Mouse (Mus musculus) kidney, embryonic 16.5 days (tissue): ENCODE measurements around the gene Ralgapa1. TPM values are rescaled to one million over a fixed set of nuclear protein-coding genes. Genes with fewer than 3 reads are reported as not detected.
"Not testable (repeated sequence)": the region's sequence is repeated elsewhere in the genome, so short reads cannot be mapped to it uniquely, and the experiment has no call there.

ENCODE experiments used
- ATAC-seq: fragments of 200-750 bp; cut with Nextera tagmentation; 2 replicates; pipeline ENCODE4 v1.8.0; 2017; ENCODE audit warnings: moderate TSS enrichment; ENCODE audit not compliant: low FRiP score, low TSS enrichment
- H3K27ac ChIP-seq: fragments of 300-500 bp; sonication (generic); 2 replicates; pipeline ENCODE4 v1.5.1; 2014; ENCODE audit warnings: low read length
- H3K27me3 ChIP-seq: fragments of 300-500 bp; sonication (generic); 2 replicates; pipeline ENCODE4 v1.6.1; 2014; ENCODE audit warnings: low read length, control low read depth, mixed read lengths; ENCODE audit not compliant: insufficient read depth
- H3K36me3 ChIP-seq: fragments of 300-500 bp; sonication (generic); 2 replicates; pipeline ENCODE4 v1.6.1; 2014; ENCODE audit warnings: low read length, control low read depth, mixed read lengths; ENCODE audit not compliant: insufficient read depth
- H3K4me1 ChIP-seq: fragments of 300-500 bp; sonication (generic); 2 replicates; pipeline ENCODE4 v1.6.1; 2014; ENCODE audit warnings: low read length, control low read depth, mixed read lengths; ENCODE audit not compliant: insufficient read depth
- H3K4me2 ChIP-seq: fragments of 300-500 bp; sonication (generic); replicated peaks from 2 replicates; pipeline ENCODE4 v1.6.1; 2014; ENCODE audit warnings: low read depth, low read length
- H3K4me3 ChIP-seq: fragments of 300-500 bp; sonication (generic); 2 replicates; pipeline ENCODE4 v1.5.1; 2014; ENCODE audit warnings: mild to moderate bottlenecking, low read length
- H3K9ac ChIP-seq: fragments of 300-500 bp; sonication (generic); replicated peaks from 2 replicates; pipeline ENCODE4 v1.6.1; 2014; ENCODE audit warnings: low read length
- H3K9me3 ChIP-seq: fragments of 300-500 bp; sonication (generic); 2 replicates; pipeline ENCODE4 v1.6.1; 2016; ENCODE audit warnings: low read length, control low read depth
- WGBS: fragments of 180-500 bp; shearing (Covaris S2); extraction: QIAGEN DNeasy Blood & Tissue Kit; methylation state at CpG from one replicate; pipeline ENCODE4 v1.1.7; 2014; 5-methylcytosine and 5-hydroxymethylcytosine counted together
- microRNA-seq: library from miRNA; unstranded; fragments of <30 nt; microRNA quantifications from one replicate; pipeline ENCODE4, GENCODE M21; 2016
- polyA plus RNA-seq: library from polyadenylated mRNA; unstranded; fragments of >200 nt; fragmentation: Nextera tagmentation; extraction: Ambion mirVana; gene quantifications from 2 replicates; pipeline ENCODE4 v1.2.1, GENCODE M21; 2015

Ralgapa1 gene
- polyA plus RNA-seq, 1 experiment from 2014 or later = 10.6 TPM

DNA sequence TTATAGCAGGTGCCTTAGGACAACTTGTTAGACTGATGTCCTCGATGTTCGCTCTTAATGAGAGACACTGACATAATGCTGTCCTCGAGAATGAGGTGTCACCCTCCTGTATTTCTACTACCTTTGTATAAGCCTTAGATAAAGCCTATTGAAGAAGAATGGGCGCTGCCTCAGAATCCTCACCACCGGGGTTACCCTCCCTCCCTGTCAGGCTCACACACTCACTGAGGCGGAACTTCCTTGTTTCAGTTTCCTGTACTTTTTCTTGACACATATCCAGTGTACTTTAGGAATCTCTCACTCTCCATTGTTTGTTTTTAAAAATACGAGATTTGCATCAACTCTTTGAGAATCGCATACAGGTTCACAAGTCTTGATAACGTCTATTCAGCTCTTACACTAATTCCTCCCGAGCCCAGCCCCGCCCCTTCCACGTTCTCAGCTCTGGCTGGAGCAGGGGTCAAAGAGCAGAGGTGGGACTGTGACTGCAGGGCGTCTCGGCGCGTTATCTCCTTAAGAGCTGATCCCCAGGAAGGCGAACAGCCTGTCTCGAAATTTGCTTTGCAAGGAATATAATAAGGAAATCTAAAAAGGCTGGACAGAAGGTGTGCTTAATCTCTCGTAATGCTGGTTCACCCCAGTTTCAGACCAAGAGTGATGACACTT is 260.8 kb downstream of the Ralgapa1 start:
- no peak for ATAC-seq
- H3K36me3 ChIP-seq = no peaks in the 10 kb centered on the region
- H3K27ac ChIP-seq = no peak overlapping the region
- H3K9ac ChIP-seq = peak overlapping the region; percentile 31
- peak overlapping the region; percentile 43 for H3K4me3 ChIP-seq
- no peaks in the 10 kb centered on the region for H3K27me3 ChIP-seq
- 0 out of 2 replicates have a peak, but pooled peaks cover 6% of the 10 kb centered on the region for H3K4me1 ChIP-seq
- no peaks in the 10 kb centered on the region for H3K9me3 ChIP-seq
- H3K4me2 ChIP-seq = peak overlapping the region; percentile 54
- WGBS = 13% methylated on average over 19 of the region's 19 CpGs

DNA sequence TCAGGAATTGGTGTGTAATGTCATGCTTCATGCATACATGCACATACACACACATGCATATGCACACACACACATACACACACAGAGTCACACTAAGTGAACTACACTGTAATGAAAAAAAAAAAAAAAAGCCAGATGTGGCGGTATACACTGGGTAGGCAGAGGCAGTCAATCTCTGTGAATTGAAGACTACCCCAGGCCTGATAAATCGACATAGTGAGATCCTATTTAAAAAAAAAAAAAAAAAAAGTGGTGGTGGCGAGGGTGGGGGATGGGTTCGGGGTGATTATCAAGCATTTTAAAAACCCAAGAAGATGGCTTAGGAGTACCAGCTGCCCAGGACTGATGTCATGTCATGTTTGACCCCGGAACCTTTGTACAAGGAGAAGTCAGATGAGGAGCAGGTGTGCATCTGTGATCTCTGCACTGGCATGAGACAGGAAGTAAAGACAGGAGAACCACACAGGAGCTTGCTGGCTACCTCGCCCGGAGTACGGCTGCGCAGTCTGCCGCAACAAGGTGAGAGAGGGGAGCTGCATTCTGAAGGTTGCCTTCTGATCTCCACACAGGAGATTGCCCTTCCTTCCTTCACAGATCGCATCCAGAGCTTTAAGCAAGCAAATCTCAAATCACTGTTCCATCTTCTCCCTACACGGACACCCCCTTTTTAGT is 261.6 kb downstream of the Ralgapa1 start:
- H3K36me3 ChIP-seq = no peaks in the 10 kb centered on the region

DNA sequence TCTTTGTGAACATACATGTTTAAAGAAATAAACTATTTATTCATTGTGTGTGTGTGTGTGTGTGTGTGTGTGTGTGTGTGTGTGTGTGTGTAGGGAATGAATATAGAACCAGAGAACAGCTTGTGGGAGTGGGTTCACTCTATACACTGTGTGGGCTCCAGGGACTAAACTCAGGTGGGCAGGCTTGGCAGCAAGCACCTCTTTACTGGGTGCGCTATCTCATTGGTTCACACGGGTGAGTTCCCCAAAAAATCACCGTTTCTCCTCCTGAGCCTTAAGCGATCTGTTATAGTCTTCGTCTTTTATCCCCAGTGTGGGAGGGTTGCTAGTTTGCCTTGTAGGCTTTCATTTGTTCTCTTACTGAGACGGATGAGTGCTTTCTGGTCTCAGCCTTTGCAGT is 263.1 kb downstream of the Ralgapa1 start:
- WGBS = 69% methylated on average over 6 of the region's 6 CpGs
- no peaks in the 10 kb centered on the region for H3K27me3 ChIP-seq
- 0 out of 2 replicates have a peak, but pooled peaks cover 6% of the 10 kb centered on the region for H3K4me1 ChIP-seq
- ATAC-seq = no peak
- no peak overlapping the region for H3K27ac ChIP-seq
- no peaks in the 10 kb centered on the region for H3K36me3 ChIP-seq
- H3K4me2 ChIP-seq = no peak overlapping the region
- H3K4me3 ChIP-seq = no peak overlapping the region
- no peak overlapping the region for H3K9ac ChIP-seq
- no peaks in the 10 kb centered on the region for H3K9me3 ChIP-seq

More for the DNA sequence above, 261.6 kb downstream of the Ralgapa1 start:
- 0 out of 2 replicates have a peak, but pooled peaks cover 6% of the 10 kb centered on the region for H3K4me1 ChIP-seq
- no peak overlapping the region for H3K4me2 ChIP-seq
- H3K9ac ChIP-seq = no peak overlapping the region
- no peak overlapping the region for H3K4me3 ChIP-seq
- no peak overlapping the region for H3K27ac ChIP-seq
- H3K9me3 ChIP-seq = no peaks in the 10 kb centered on the region
- no peak for ATAC-seq
- no peaks in the 10 kb centered on the region for H3K27me3 ChIP-seq
- WGBS = 87% methylated on average over 12 of the region's 12 CpGs

DNA sequence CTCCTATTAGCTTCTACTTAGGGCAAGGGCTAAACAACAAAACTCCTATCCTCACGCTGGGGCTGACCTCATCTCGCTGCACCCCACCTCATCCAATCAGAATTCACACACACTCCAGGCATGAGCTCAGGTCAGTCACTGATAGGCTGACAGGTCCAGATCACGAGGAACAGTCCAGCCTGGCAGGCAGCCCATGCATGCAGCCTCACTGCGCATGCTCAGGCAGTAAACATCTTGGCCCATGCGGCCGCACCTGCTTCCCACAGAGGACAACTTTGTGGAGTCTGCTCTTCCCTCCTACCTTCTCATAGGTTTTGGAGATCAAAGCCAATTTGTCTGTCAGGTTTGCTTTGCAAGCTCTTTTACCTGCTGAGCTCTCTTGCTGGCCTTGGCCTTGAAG is 266.1 kb downstream of the Ralgapa1 start:
- H3K4me3 ChIP-seq, H3K27me3 ChIP-seq, H3K9me3 ChIP-seq, H3K36me3 ChIP-seq, H3K9ac ChIP-seq, H3K4me1 ChIP-seq, ATAC-seq, H3K27ac ChIP-seq, H3K4me2 ChIP-seq: not testable (repeated sequence)
- WGBS = 77% methylated on average over 6 of the region's 6 CpGs

Small RNAs within 50 kb of the gene (microRNA-seq; reads per million reads assigned to microRNA genes)
- not detected for gene Gm23394

Other genes with a start within 250 kb of the Ralgapa1 start
- 0.26 and 0.40 TPM in 2 replicates for gene Insm2, start 221.7 kb downstream of the Ralgapa1 start, polyA plus RNA-seq
- gene Brms1l, start 15.2 kb upstream of the Ralgapa1 start, polyA plus RNA-seq = 39.5 and 40.1 TPM in 2 replicates